Mouse (Mus musculus): ENCODE results near the gene Spn. TPM values are rescaled to one million over a fixed set of nuclear protein-coding genes. Genes with fewer than 3 reads are reported as not detected.

Gene Spn
- polyA plus RNA-seq, 1 experiment from 2014 or later: not detected

- no peak overlapping the region for H3K4me3 ChIP-seq (ENCODE audit: low read depth, low read length)
- no peak overlapping the region for H3K9ac ChIP-seq (ENCODE audit: low read depth, low read length)
- no peaks in the 10 kb centered on the region for H3K27me3 ChIP-seq (ENCODE audit: control insufficient read depth, insufficient read depth, low read depth, low read length)
- H3K27ac ChIP-seq (ENCODE audit: low read length): no peak overlapping the region
- H3K4me2 ChIP-seq (ENCODE audit: low read length): no peak overlapping the region
- WGBS: 89% methylated on average over 11 of the region's 11 CpGs
- H3K36me3 ChIP-seq (ENCODE audit: control insufficient read depth, insufficient read depth, low read length): no peaks in the 10 kb centered on the region
- H3K4me1 ChIP-seq (ENCODE audit: control insufficient read depth, insufficient read depth, low read length): no peaks in the 10 kb centered on the region
- no peak for ATAC-seq
- no peaks in the 10 kb centered on the region for H3K9me3 ChIP-seq (replicated peaks; ENCODE audit: control insufficient read depth, low read length, poor library complexity, severe bottlenecking)
Observed at GRCm38 (mm10) chr7:127114920-127115319, 22.7 kb downstream of the Spn start.

DNA sequence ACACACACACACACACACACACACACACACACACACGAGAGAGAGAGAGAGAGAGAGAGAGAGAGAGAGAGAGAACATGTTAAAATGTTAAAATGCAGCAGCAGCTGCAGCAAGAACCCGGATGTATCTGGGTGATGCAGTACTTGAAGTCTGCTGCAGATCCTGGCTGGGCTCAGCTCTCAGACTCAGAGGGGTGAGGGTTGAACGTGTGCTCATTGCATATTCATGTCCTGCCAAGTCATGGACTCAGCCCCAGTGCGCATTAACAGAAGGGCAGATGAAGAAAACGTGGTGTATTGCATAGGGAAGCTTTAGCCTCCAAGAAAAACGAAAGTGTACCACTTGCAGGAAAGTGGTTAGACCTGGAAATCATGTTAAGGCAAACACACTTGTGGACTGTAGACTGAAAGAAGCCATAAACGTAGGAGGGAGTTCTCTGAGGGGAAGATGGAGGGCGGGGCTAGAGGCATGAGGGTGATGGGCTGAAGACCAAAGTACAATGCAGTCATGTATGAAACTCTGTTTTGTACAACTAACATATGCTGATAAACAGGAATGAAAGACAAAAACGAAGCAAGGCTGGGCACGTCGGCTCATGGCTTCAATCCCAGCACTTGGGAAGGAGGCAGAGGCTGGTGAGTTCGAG lies 23.9 kb downstream of the Spn start:
- WGBS: 56% methylated on average over 11 of the region's 12 CpGs
- H3K4me3 ChIP-seq (ENCODE audit: low read depth, low read length): no peak overlapping the region
- ATAC-seq: no peak; the same call in 1 of the 2 replicates
- H3K27me3 ChIP-seq (ENCODE audit: control insufficient read depth, insufficient read depth, low read depth, low read length): no peaks in the 10 kb centered on the region
- H3K4me1 ChIP-seq (ENCODE audit: control insufficient read depth, insufficient read depth, low read length): no peaks in the 10 kb centered on the region
- H3K27ac ChIP-seq (ENCODE audit: low read length): no peak overlapping the region
- H3K4me2 ChIP-seq (ENCODE audit: low read length): no peak overlapping the region
- H3K9me3 ChIP-seq (replicated peaks; ENCODE audit: control insufficient read depth, low read length, poor library complexity, severe bottlenecking): no peaks in the 10 kb centered on the region
- no peak overlapping the region for H3K9ac ChIP-seq (ENCODE audit: low read depth, low read length)
- no peaks in the 10 kb centered on the region for H3K36me3 ChIP-seq (ENCODE audit: control insufficient read depth, insufficient read depth, low read length)

- 50% methylated on average over 9 of the region's 9 CpGs for WGBS
- no peaks in the 10 kb centered on the region for H3K4me1 ChIP-seq (ENCODE audit: control insufficient read depth, insufficient read depth, low read length)
- no peak overlapping the region for H3K4me2 ChIP-seq (ENCODE audit: low read length)
- no peak overlapping the region for H3K27ac ChIP-seq (ENCODE audit: low read length)
- H3K27me3 ChIP-seq (ENCODE audit: control insufficient read depth, insufficient read depth, low read depth, low read length): no peaks in the 10 kb centered on the region
- ATAC-seq: no peak
- no peak overlapping the region for H3K9ac ChIP-seq (ENCODE audit: low read depth, low read length)
- no peaks in the 10 kb centered on the region for H3K9me3 ChIP-seq (replicated peaks; ENCODE audit: control insufficient read depth, low read length, poor library complexity, severe bottlenecking)
- H3K4me3 ChIP-seq (ENCODE audit: low read depth, low read length): no peak overlapping the region
- no peaks in the 10 kb centered on the region for H3K36me3 ChIP-seq (ENCODE audit: control insufficient read depth, insufficient read depth, low read length)
Observed at GRCm38 (mm10) chr7:127112921-127113597, 24.6 kb downstream of the Spn start.

- H3K4me3 ChIP-seq (ENCODE audit: low read depth, low read length): no peak overlapping the region
- ATAC-seq: no peak
- 87% methylated on average over 12 of the region's 12 CpGs for WGBS
Observed at GRCm38 (mm10) chr7:127112251-127112841, 25.3 kb downstream of the Spn start.

DNA sequence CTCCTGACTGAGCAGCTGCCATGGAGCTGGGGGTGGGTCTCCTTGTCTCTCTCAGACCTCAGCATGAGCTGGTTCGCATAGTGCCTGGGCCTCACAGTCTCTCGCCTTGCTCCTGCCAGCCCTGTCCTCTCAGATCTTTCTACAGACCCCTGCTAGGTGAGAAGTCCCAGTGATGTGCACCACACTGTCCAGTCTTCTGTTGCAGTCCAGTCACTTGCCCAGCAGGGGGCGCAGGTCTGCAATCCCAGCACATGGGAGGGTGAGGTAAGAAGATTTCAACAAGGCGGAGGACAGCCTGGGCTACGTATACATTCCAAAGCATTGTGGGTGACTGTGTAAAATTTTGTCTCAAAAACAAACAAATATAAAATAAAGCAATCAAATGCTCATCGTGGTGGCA lies 26.2 kb downstream of the Spn start:
- H3K9me3 ChIP-seq (replicated peaks; ENCODE audit: control insufficient read depth, low read length, poor library complexity, severe bottlenecking): no peaks in the 10 kb centered on the region
- no peaks in the 10 kb centered on the region for H3K27me3 ChIP-seq (ENCODE audit: control insufficient read depth, insufficient read depth, low read depth, low read length)
- no peak overlapping the region for H3K4me3 ChIP-seq (ENCODE audit: low read depth, low read length)
- H3K4me2 ChIP-seq (ENCODE audit: low read length): no peak overlapping the region
- H3K27ac ChIP-seq (ENCODE audit: low read length): no peak overlapping the region
- WGBS: 53% methylated on average over 6 of the region's 6 CpGs
- H3K9ac ChIP-seq (ENCODE audit: low read depth, low read length): no peak overlapping the region
- no peak for ATAC-seq
- H3K4me1 ChIP-seq (ENCODE audit: control insufficient read depth, insufficient read depth, low read length): no peaks in the 10 kb centered on the region
- H3K36me3 ChIP-seq (ENCODE audit: control insufficient read depth, insufficient read depth, low read length): no peaks in the 10 kb centered on the region

More at GRCm38 (mm10) chr7:127112251-127112841, 25.3 kb downstream of the Spn start:
- Histone ChIP-seq H3K36me3 (ENCODE audit: control insufficient read depth, insufficient read depth, low read length) (no peaks in the 10 kb centered on the region), H3K9me3 (replicated peaks; ENCODE audit: control insufficient read depth, low read length, poor library complexity, severe bottlenecking) (no peaks in the 10 kb centered on the region), H3K27ac (ENCODE audit: low read length) (no peak overlapping the region), H3K9ac (ENCODE audit: low read depth, low read length) (no peak overlapping the region), H3K27me3 (ENCODE audit: control insufficient read depth, insufficient read depth, low read depth, low read length) (no peaks in the 10 kb centered on the region), H3K4me2 (ENCODE audit: low read length) (no peak overlapping the region), H3K4me1 (ENCODE audit: control insufficient read depth, insufficient read depth, low read length) (no peaks in the 10 kb centered on the region)

DNA sequence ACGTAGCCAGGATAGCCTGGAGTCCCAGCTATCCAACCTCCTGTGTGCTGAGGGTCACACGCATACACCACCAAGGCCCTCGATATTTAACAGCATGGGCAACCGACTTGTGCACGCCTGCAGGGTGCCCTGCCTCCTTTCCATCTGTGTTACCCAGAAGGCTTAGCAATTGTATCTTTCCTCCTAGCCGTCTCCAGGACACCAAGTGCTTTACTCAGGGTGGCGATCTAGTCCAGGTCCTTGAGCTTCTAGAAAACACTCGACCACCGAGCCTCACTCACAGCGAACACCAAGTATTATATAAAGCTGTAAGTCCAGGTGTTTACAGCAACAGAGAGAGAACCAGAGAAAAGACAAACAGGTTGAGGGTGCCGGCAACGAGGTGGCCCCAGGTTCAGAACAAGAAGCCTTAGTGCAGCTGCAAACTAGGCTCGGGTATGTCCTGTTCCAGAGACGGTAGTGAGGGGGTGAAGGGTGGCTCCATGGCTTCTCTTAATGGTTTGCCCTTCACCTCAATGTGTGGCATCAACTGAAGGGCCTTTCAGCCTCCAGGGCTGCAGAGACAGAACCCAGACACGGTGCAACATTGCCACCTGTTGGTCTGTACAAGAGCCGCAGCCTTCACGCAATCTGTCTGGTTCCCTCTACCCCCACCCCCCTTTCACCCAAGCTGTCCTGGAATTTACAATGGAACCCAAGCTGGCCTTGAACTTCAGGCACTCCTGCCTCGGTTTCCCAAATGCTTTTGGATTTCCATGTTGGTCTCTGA lies 27.2 kb downstream of the Spn start:
- ATAC-seq: peak; percentile 73; the same call in 1 of the 2 replicates
- Histone ChIP-seq H3K9ac (ENCODE audit: low read depth, low read length) (no peak overlapping the region), H3K4me2 (ENCODE audit: low read length) (no peak overlapping the region), H3K4me3 (ENCODE audit: low read depth, low read length) (no peak overlapping the region), H3K36me3 (ENCODE audit: control insufficient read depth, insufficient read depth, low read length) (no peaks in the 10 kb centered on the region), H3K27me3 (ENCODE audit: control insufficient read depth, insufficient read depth, low read depth, low read length) (no peaks in the 10 kb centered on the region), H3K27ac (ENCODE audit: low read length) (no peak overlapping the region), H3K9me3 (replicated peaks; ENCODE audit: control insufficient read depth, low read length, poor library complexity, severe bottlenecking) (no peaks in the 10 kb centered on the region), H3K4me1 (ENCODE audit: control insufficient read depth, insufficient read depth, low read length) (no peaks in the 10 kb centered on the region)
- 47% methylated on average over 18 of the region's 18 CpGs for WGBS

DNA sequence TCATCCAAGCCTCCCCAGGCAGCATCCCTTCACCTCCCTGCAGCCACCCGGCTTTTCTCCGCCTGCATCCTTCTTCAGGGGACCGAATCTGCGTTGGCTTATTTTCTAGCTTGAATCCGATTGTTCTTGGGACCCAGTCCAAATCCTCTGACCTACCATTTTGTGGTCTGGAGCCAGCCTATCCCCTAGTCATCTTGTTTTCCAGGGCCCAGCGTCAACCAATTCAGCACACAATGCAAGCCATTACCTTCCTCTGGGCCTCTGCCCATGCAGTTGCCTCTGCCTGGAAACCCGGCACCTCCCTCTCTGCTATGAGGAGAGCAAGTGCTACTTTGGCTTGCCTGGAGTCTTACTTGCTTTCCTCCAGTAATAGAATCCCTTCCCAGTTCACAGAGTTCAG lies 32.1 kb downstream of the Spn start:
- Histone ChIP-seq H3K27ac (ENCODE audit: low read length) (peak overlapping the region; percentile 75; the same call in 1 of the 2 replicates), H3K9ac (ENCODE audit: low read depth, low read length) (no peak overlapping the region), H3K4me3 (ENCODE audit: low read depth, low read length) (no peak overlapping the region), H3K4me2 (ENCODE audit: low read length) (no peak overlapping the region), H3K4me1 (ENCODE audit: control insufficient read depth, insufficient read depth, low read length) (peaks cover 11% of the 10 kb centered on the region; the same call in 1 of the 2 replicates), H3K27me3 (ENCODE audit: control insufficient read depth, insufficient read depth, low read depth, low read length) (no peaks in the 10 kb centered on the region), H3K36me3 (ENCODE audit: control insufficient read depth, insufficient read depth, low read length) (no peaks in the 10 kb centered on the region), H3K9me3 (replicated peaks; ENCODE audit: control insufficient read depth, low read length, poor library complexity, severe bottlenecking) (no peaks in the 10 kb centered on the region)
- 59% methylated on average over 7 of the region's 7 CpGs for WGBS
- ATAC-seq: no peak

- peak overlapping the region; percentile 75 for H3K27ac ChIP-seq (ENCODE audit: low read length)
- H3K27me3 ChIP-seq (ENCODE audit: control insufficient read depth, insufficient read depth, low read depth, low read length): no peaks in the 10 kb centered on the region
- peaks cover 11% of the 10 kb centered on the region; the same call in 1 of the 2 replicates for H3K4me1 ChIP-seq (ENCODE audit: control insufficient read depth, insufficient read depth, low read length)
- no peaks in the 10 kb centered on the region for H3K36me3 ChIP-seq (ENCODE audit: control insufficient read depth, insufficient read depth, low read length)
- peak; percentile 82 for ATAC-seq
- WGBS: 16% methylated on average over 17 of the region's 17 CpGs
- H3K9ac ChIP-seq (ENCODE audit: low read depth, low read length): peak overlapping the region; percentile 61; the same call in 1 of the 2 replicates
- H3K4me2 ChIP-seq (ENCODE audit: low read length): peak overlapping the region; percentile 50
- H3K9me3 ChIP-seq (replicated peaks; ENCODE audit: control insufficient read depth, low read length, poor library complexity, severe bottlenecking): no peaks in the 10 kb centered on the region
- peak overlapping the region; percentile 21; the same call in 1 of the 2 replicates for H3K4me3 ChIP-seq (ENCODE audit: low read depth, low read length)
Observed at GRCm38 (mm10) chr7:127104560-127105332, 32.9 kb downstream of the Spn start.
